Mouse (Mus musculus): ENCODE data around the gene Nme9.

The Nme9 gene

DNA sequence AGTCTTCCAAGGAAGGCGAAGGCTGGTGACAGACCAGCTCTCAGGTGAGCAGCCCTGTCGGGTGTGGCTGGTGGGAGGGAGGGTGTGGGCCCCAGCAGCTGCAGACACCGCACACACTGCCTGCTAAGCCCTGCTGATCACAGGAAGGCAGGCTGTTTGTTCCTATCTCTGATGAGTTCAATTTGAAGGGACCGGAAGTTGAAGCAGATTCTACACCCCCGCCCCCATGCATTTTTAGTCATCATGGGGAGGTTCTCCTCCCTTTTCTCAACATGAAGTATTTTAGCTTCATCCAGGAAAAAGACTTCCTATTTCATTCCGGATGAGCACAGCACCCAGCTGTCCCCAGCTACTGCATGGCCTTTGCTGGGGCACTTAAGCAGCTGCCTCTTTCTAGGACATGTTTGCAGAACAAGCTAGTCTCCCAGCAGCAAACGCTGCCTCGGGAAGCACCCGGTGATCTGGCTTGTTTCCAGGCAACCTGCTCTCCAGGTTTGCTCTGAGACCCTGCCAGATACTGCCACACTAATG is 28.0 kb downstream of the Nme9 start:
- DNase-seq (ENCODE audit: low read depth, low spot score), result no peak

DNA sequence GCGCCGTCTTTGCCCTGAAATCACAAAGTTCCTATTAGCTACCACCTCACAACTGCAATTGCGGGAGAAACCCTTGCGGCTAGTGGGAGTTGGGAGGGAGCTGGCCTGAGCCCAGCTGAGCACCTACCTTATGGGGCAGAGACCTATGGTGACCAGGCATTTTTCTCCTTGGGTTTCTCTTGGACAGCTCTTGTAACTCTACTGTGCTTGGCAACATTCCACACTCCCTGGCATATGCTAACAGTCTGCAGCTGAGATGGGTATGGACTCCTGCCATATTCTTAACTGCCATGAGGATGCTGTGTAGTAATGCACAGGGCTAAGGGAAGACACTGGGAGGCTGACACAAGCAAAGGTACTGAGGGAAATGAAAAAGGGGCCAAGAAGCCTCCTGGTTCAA is 29.5 kb downstream of the Nme9 start:
- no peak for DNase-seq (ENCODE audit: low read depth, low spot score)

DNA sequence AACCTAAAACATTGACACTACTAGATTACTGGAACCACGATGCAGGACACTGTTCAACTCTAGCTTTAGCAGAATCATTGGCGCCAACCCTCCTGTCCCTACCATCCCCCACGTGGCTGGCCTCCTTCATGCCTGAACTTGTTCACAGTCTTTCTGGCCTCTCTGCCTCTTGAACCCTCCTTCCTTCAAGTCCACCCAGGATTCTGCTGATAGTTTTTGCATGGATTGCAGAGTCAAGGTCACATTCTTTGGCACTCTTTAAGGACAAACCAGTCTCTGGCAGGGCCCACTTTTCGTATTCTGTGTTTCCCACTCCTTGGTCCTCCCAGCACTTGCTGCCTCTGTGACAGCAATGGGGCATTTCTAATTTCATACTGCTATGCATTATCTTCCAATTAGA is 31.9 kb downstream of the Nme9 start:
- DNase-seq (ENCODE audit: low read depth, low spot score), result no peak

DNA sequence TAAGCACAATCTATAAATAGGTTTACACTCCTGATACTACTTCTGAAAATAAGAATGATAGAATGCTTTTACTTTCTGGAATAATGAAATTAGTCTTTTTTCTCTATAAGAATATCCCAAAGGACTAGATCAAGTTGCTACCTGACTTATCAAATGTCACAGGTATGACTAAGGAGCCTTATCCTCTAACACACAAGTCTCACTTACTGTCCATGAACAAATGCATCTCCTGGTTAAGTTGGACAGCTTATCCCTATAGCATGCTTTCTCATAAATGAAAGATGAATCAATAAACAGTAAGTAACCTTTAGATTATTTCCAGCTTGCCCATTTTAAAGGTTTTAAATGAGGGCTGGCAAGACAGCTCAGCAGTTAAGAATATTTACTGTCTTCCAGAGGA is 33.4 kb downstream of the Nme9 start:
- no peak for DNase-seq (ENCODE audit: low read depth, low spot score)

DNA sequence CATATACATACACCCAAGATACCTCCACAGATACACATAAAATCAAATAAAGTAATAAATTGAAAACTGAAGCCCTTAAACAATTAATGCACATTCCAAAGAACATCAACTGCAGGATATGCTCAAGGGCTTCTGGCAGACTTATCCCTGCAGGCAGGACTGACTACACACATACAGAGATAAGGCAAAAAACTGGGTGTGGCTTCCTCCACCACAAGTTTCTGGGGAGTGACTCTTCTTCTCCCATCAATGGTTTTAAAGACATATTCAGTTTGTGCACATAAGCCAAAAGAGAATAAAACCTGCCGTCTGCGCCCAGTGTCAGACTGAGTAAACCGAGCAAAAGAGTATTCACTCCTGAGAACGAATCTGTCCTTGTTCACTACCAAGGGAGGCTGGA is 33.9 kb downstream of the Nme9 start:
- no peak for DNase-seq (ENCODE audit: low read depth, low spot score)

DNA sequence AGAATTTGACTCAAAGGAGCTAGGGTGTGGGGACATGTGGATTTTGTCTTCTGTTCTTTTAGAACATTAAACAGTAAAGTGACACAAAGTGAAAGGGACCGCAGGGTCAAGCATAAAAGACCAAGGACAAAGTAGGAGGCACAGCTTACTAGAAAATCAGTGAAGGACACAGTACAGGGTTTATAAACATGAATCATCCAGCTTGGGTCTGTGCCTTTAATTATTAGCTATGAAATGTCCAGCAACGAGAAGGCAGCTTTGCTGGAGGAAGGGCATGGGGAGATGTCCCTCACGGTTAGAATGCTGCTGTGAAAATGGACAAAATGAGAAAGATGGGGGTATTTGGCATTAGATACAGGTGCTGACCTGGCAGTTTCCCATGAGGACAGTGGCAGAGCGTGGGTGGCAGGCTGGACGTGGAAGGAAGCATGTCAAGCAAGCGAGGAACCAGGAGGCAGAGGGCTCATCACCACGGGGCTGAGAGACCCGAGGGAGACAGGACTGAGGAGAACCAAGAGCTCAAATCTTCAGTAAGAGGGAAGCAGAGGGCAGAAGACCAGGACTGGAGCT is 35.9 kb downstream of the Nme9 start:
- DNase-seq (ENCODE audit: low read depth, low spot score), result no peak

DNA sequence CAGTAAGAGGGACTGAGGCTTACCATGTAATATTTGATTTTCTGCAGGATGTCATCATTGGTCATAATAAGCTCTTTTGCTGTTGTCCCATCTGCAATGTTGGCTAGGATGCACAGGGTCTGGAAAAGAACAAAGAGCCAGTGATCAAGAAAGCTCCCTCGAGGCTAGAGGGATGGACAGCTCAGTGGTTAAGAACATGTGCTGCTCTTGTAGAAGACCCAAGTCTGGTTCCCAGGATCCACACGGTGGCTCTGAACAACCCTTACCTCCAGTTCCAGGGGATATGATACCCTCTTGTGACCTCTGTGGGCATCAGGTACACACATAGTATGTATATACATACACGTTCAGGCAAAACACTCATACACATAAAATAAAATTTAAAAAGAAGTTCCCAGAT is 36.6 kb downstream of the Nme9 start:
- no peak for DNase-seq (ENCODE audit: low read depth, low spot score)

DNA sequence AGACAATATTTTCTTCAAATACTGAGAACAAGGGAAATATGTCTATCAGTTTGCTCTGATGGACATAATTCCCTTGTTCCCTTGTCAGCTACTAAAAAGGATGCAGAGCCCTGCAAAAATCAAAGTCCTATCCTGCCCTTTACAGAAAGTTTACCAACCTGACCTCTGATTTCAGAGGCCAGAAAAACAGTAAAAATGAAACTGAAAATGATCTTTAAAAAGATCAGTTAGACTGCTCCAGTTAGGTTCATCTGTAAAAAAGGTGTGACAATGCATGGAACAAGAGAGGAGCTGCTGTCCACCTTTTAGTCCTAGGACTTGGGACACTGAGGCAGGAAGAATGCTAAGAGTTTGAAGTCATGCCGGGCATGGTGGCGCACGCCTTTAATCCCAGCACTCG is 39.8 kb downstream of the Nme9 start:
- no peak for DNase-seq (ENCODE audit: low read depth, low spot score)

DNA sequence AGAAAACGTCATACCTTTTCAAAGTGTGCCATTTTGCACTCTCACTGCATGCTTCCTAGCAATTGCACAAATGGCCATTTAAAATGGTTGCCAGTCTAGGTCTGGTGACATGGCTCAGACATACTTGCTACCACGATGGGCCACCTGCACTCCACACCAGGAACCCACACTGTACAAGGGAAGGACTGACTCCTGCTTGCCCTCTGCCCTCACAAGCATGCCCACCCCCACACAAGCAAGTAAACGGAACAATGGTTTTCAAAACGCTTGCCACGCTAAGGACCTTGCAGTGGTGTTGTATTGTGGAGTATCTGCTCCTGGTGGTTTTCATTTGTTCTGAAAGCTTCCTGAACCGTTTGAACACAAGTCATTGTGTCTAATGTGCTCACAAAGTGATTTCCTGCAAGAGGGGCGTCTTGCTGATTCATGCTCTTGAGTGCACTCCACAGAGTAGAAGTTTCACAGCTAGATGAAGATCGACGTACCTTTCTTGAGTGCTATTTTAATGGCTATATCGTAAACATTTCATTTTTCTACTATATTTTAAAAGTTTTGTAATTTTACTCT is 41.4 kb downstream of the Nme9 start:
- no peak for DNase-seq (ENCODE audit: low read depth, low spot score)

DNA sequence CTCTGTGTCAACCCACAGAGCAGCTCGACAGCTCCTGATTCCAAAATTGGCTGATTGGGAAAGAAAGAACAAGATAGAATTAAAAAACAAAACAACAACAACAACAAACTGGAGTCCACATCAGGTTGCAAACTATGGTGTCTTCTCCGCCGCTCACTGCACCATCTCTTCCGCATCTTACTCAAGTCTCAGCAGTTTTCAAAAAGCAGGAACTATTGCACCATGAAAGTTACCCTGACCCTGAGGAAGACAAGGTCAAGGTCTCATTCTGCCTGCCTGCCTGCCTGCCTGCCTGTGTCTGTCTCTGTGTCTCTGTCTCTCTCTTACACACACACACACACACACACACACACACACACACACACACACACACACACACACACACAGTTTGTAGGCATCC is 48.1 kb downstream of the Nme9 start:
- DNase-seq (ENCODE audit: low read depth, low spot score), result no peak

DNA sequence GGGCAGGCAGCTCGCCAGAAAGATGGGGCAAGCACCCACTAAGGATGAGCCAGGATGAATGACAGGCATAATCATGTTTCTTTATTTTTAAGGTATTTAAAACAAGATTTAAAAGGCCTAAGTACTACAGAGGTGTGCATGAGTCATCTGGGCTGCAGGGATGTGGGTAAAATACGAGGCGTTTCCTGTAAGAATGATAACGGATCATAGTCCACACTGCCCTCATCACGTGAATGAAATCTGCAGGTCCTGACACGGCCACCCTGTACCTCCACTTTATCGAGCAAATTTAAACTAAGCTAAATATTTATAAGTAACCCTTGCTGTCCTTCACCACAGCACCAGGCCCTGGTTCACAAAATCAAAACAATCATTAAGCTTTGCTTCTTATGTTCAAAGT is 54.6 kb downstream of the Nme9 start:
- no peak for DNase-seq (ENCODE audit: low read depth, low spot score)

All from forelimb bud, embryonic 11.5 days (tissue).